Mouse (Mus musculus): ENCODE data around the gene Clasp1.

DNA sequence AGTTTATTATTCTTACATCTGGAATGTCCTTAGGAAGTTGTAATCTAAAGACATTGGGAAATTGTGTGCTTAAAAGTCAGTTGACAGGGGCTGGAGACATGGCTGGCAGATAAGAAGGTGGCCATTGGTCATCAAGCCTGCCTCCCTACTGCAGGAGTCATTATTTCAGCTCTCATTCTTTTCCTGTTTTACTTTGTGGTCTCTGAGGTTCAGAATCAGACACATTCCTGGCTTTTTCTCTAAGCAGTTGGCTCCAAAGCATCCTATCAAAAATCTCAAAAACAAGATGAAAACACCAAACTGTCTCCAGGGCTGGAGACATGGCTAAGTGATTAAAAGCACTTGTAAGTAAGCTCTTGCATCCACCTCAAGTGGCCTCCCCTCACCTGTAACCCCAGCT is 49.5 kb downstream of the Clasp1 start:
- TF ChIP-seq CTCF (conservative IDR thresholded peaks at IDR 0.05 in 1 of 2, IDR thresholded peaks at IDR 0.05 in 1 of 2; ENCODE audit: low read depth in 2 of 2, low read length in 2 of 2): no peak
- TF ChIP-seq MAX (IDR thresholded peaks at IDR 0.05; ENCODE audit: low read length): no peak
- no peak for TF ChIP-seq NRF1 (IDR thresholded peaks at IDR 0.05; ENCODE audit: low read depth, low read length)
- no peak for TF ChIP-seq POLR2AphosphoS2 (IDR thresholded peaks at IDR 0.05; ENCODE audit: low read depth, low read length)
- no peak for TF ChIP-seq SMC3 (IDR thresholded peaks at IDR 0.05; ENCODE audit: low read depth, low read length)
- TF ChIP-seq MAFK (IDR thresholded peaks at IDR 0.05; ENCODE audit: insufficient replicate concordance, low read length): no peak
- TF ChIP-seq POLR2A (IDR thresholded peaks at IDR 0.05; ENCODE audit: low read depth, low read length): no peak
- TF ChIP-seq ELF1 (IDR thresholded peaks at IDR 0.05; ENCODE audit: low read depth, low read length): no peak
- no peak for TF ChIP-seq ZKSCAN1 (IDR thresholded peaks at IDR 0.05; ENCODE audit: borderline replicate concordance, low read depth, low read length)
- TF ChIP-seq SIN3A (IDR thresholded peaks at IDR 0.05; ENCODE audit: low read length): no peak
